Mouse (Mus musculus): ENCODE data around the gene Fam71f2.

DNA sequence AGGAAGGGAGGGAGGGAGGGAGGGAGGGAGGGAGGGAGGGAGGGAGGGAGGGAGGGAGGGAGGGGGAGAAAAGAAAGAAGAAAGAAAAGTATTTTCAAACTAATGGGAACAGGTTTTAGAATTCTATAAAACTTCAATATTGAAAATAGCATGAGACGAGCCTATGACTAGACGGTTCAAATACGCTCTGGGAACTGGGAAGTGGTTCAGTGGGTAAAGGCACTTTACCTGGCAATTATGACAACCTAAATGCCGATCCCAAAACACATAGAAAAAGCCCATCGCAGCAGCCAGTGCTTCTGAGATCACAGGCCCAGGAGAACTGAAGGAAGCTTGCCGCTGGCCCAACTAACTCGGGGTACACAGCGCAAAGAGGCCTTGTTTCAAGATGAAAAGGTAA lies at the start of gene Fam71f2:
- TF ChIP-seq CTCF (IDR thresholded peaks at IDR 0.05; ENCODE audit: extremely low read depth, insufficient read length, insufficient replicate concordance, low read depth, low read length): no peak
- no peak for TF ChIP-seq POLR2A (IDR thresholded peaks at IDR 0.05; ENCODE audit: low read depth, low read length)
